Mouse (Mus musculus): ENCODE data around the gene Defb28. TPM values are rescaled to one million over a fixed set of nuclear protein-coding genes. Genes with fewer than 3 reads are reported as not detected.

Gene Defb28
- not detected for polyA plus RNA-seq (2012; fragmentation: generic; extraction: Trizol)

GRCm38 (mm10) chr2:152517981-152518380 lies at the start of gene Defb28:
TSS of gene Defb28 (plus strand) at chr2:152518255.
- H3ac ChIP-seq (ENCODE audit: control insufficient read depth, insufficient read length) = no peak within 1 kb of the TSS
- H3K4me3 ChIP-seq = no peak within 1 kb of the TSS
- no peaks in the 10 kb centered on the region for H3K36me3 ChIP-seq (ENCODE audit: control insufficient read depth, insufficient read depth)
- H3K27me3 ChIP-seq (ENCODE audit: control insufficient read depth, insufficient read depth, insufficient read length) = no peaks in the 10 kb centered on the region
- no peak within 1 kb of the TSS for H3K4me2 ChIP-seq (ENCODE audit: low read depth)
- no peaks in the 10 kb centered on the region for H3K79me2 ChIP-seq (ENCODE audit: control insufficient read depth, insufficient read depth)
- TF ChIP-seq MAX (IDR thresholded peaks at IDR 0.05; ENCODE audit: low read depth) = no peak
- no peak for TF ChIP-seq CEBPB (IDR thresholded peaks at IDR 0.05; ENCODE audit: insufficient read depth, poor library complexity, severe bottlenecking)
- TF ChIP-seq USF1 (IDR thresholded peaks at IDR 0.05; ENCODE audit: low read depth) = no peak
- no peak for TF ChIP-seq TCF12 (IDR thresholded peaks at IDR 0.05; ENCODE audit: insufficient read depth, poor library complexity, severe bottlenecking)
- no peak for TF ChIP-seq E2F4 (IDR thresholded peaks at IDR 0.05; ENCODE audit: insufficient read depth)
- no peak for TF ChIP-seq POLR2AphosphoS2 (IDR thresholded peaks at IDR 0.05; ENCODE audit: insufficient read length, low read depth)
- no peak for TF ChIP-seq MYOG (IDR thresholded peaks at IDR 0.05; ENCODE audit: control insufficient read depth in 1 of 3, insufficient read depth in 1 of 3, insufficient read length in 2 of 3, low read depth in 2 of 3)
- TF ChIP-seq POLR2A (IDR thresholded peaks at IDR 0.05; ENCODE audit: insufficient read length, low read depth) = no peak
- no peak for TF ChIP-seq MYOD1 (IDR thresholded peaks at IDR 0.05; ENCODE audit: control insufficient read depth in 1 of 3, insufficient read length in 2 of 3, low read depth in 2 of 3)
- TF ChIP-seq TCF3 (IDR thresholded peaks at IDR 0.05; ENCODE audit: insufficient read length, low read depth) = no peak
- no peak for TF ChIP-seq REST (IDR thresholded peaks at IDR 0.05; ENCODE audit: insufficient read depth, insufficient read length)
- no peak for TF ChIP-seq SRF (IDR thresholded peaks at IDR 0.05; ENCODE audit: control insufficient read depth, insufficient read length, low read depth)

DNA sequence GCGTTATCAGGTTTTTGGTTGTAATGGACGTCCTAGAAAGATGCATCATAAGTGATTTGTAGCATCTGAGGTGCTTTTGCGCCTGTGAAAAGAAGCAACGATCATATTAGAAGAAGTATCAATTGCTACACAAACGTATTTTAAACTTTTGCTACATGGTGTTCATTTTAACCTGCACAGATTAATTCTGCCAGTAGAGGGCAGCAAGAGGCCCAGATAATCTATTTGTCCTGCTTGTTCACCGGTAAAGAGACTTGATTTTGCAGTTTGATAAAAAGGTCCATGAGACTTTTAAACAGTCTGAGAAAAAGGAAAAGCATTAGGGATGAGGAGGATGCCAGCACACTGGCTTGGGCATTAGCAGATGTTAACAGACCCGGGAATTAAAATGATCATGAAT lies 47.1 kb upstream of the Defb28 start:
- Histone ChIP-seq H3K4me3 (no peak overlapping the region), H3K27me3 (ENCODE audit: control insufficient read depth, insufficient read depth, insufficient read length) (no peaks in the 10 kb centered on the region), H3K4me2 (ENCODE audit: low read depth) (peak overlapping the region; percentile 60), H3K36me3 (ENCODE audit: control insufficient read depth, insufficient read depth) (no peaks in the 10 kb centered on the region), H3K79me2 (ENCODE audit: control insufficient read depth, insufficient read depth) (no peaks in the 10 kb centered on the region), H3ac (ENCODE audit: control insufficient read depth, insufficient read length) (no peak overlapping the region)
- TF ChIP-seq MAX (IDR thresholded peaks at IDR 0.05; ENCODE audit: low read depth) (no peak), POLR2A (IDR thresholded peaks at IDR 0.05; ENCODE audit: insufficient read length, low read depth) (no peak), SRF (IDR thresholded peaks at IDR 0.05; ENCODE audit: control insufficient read depth, insufficient read length, low read depth) (no peak), POLR2AphosphoS2 (IDR thresholded peaks at IDR 0.05; ENCODE audit: insufficient read length, low read depth) (no peak), USF1 (IDR thresholded peaks at IDR 0.05; ENCODE audit: low read depth) (no peak), CEBPB (IDR thresholded peaks at IDR 0.05; ENCODE audit: insufficient read depth, poor library complexity, severe bottlenecking) (no peak), TCF12 (IDR thresholded peaks at IDR 0.05; ENCODE audit: insufficient read depth, poor library complexity, severe bottlenecking) (no peak), MYOD1 (IDR thresholded peaks at IDR 0.05; ENCODE audit: control insufficient read depth in 1 of 3, insufficient read length in 2 of 3, low read depth in 2 of 3) (no peak), REST (IDR thresholded peaks at IDR 0.05; ENCODE audit: insufficient read depth, insufficient read length) (no peak)

GRCm38 (mm10) chr2:152472434-152472833 lies 45.6 kb upstream of the Defb28 start:
- Histone ChIP-seq H3ac (ENCODE audit: control insufficient read depth, insufficient read length) (no peak overlapping the region), H3K79me2 (ENCODE audit: control insufficient read depth, insufficient read depth) (no peaks in the 10 kb centered on the region), H3K27me3 (ENCODE audit: control insufficient read depth, insufficient read depth, insufficient read length) (no peaks in the 10 kb centered on the region), H3K36me3 (ENCODE audit: control insufficient read depth, insufficient read depth) (no peaks in the 10 kb centered on the region), H3K4me3 (no peak overlapping the region), H3K4me2 (ENCODE audit: low read depth) (no peak overlapping the region)
- no peak for TF ChIP-seq REST (IDR thresholded peaks at IDR 0.05; ENCODE audit: insufficient read depth, insufficient read length)
- no peak for TF ChIP-seq POLR2AphosphoS2 (IDR thresholded peaks at IDR 0.05; ENCODE audit: insufficient read length, low read depth)
- TF ChIP-seq POLR2A (IDR thresholded peaks at IDR 0.05; ENCODE audit: insufficient read length, low read depth) = no peak
- TF ChIP-seq MAX (IDR thresholded peaks at IDR 0.05; ENCODE audit: low read depth) = no peak
- TF ChIP-seq CEBPB (IDR thresholded peaks at IDR 0.05; ENCODE audit: insufficient read depth, poor library complexity, severe bottlenecking) = no peak
- TF ChIP-seq MYOD1 (IDR thresholded peaks at IDR 0.05; ENCODE audit: control insufficient read depth in 1 of 3, insufficient read length in 2 of 3, low read depth in 2 of 3) = no peak
- TF ChIP-seq MYOG (IDR thresholded peaks at IDR 0.05; ENCODE audit: control insufficient read depth in 1 of 3, insufficient read depth in 1 of 3, insufficient read length in 2 of 3, low read depth in 2 of 3) = no peak
- TF ChIP-seq TCF3 (IDR thresholded peaks at IDR 0.05; ENCODE audit: insufficient read length, low read depth) = no peak
- no peak for TF ChIP-seq E2F4 (IDR thresholded peaks at IDR 0.05; ENCODE audit: insufficient read depth)
- no peak for TF ChIP-seq SRF (IDR thresholded peaks at IDR 0.05; ENCODE audit: control insufficient read depth, insufficient read length, low read depth)
- TF ChIP-seq TCF12 (IDR thresholded peaks at IDR 0.05; ENCODE audit: insufficient read depth, poor library complexity, severe bottlenecking) = no peak
- no peak for TF ChIP-seq USF1 (IDR thresholded peaks at IDR 0.05; ENCODE audit: low read depth)

GRCm38 (mm10) chr2:152476763-152477162 lies 41.3 kb upstream of the Defb28 start, which contains the start of gene Defb20:
TSS of gene Defb20 (plus strand) at chr2:152477063.
- H3K27me3 ChIP-seq (ENCODE audit: control insufficient read depth, insufficient read depth, insufficient read length) = no peaks in the 10 kb centered on the region
- H3K4me2 ChIP-seq (ENCODE audit: low read depth) = no peak within 1 kb of the TSS
- H3K79me2 ChIP-seq (ENCODE audit: control insufficient read depth, insufficient read depth) = no peaks in the 10 kb centered on the region
- H3K36me3 ChIP-seq (ENCODE audit: control insufficient read depth, insufficient read depth) = no peaks in the 10 kb centered on the region
- H3K4me3 ChIP-seq = no peak within 1 kb of the TSS
- H3ac ChIP-seq (ENCODE audit: control insufficient read depth, insufficient read length) = no peak within 1 kb of the TSS
- TF ChIP-seq MYOD1 (IDR thresholded peaks at IDR 0.05; ENCODE audit: control insufficient read depth in 1 of 3, insufficient read length in 2 of 3, low read depth in 2 of 3) = no peak
- TF ChIP-seq CEBPB (IDR thresholded peaks at IDR 0.05; ENCODE audit: insufficient read depth, poor library complexity, severe bottlenecking) = no peak
- no peak for TF ChIP-seq TCF3 (IDR thresholded peaks at IDR 0.05; ENCODE audit: insufficient read length, low read depth)
- no peak for TF ChIP-seq REST (IDR thresholded peaks at IDR 0.05; ENCODE audit: insufficient read depth, insufficient read length)
- no peak for TF ChIP-seq SRF (IDR thresholded peaks at IDR 0.05; ENCODE audit: control insufficient read depth, insufficient read length, low read depth)
- TF ChIP-seq POLR2AphosphoS2 (IDR thresholded peaks at IDR 0.05; ENCODE audit: insufficient read length, low read depth) = no peak
- no peak for TF ChIP-seq MAX (IDR thresholded peaks at IDR 0.05; ENCODE audit: low read depth)

DNA sequence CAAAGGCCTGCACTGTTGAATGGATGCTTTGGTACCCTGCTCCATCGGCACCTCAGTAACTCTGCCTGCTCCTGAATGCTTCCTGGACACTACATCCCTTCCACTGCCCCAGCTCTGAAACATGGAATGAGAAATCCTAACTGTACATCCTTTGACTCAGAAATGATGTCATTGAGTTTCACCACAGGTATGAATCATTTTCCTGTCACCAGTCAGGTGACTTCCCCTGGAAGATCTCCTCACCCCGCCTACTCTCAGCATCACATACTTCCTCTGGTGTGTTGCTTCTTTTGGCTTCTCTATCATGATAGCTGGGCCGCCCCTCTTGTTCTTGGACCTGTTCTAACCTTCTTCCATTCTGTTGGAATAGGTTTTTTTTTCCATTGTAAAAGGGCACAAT lies 37.2 kb upstream of the Defb28 start:
- Histone ChIP-seq H3K4me3 (no peak overlapping the region), H3K4me2 (ENCODE audit: low read depth) (no peak overlapping the region), H3K79me2 (ENCODE audit: control insufficient read depth, insufficient read depth) (no peaks in the 10 kb centered on the region), H3K27me3 (ENCODE audit: control insufficient read depth, insufficient read depth, insufficient read length) (no peaks in the 10 kb centered on the region), H3ac (ENCODE audit: control insufficient read depth, insufficient read length) (no peak overlapping the region), H3K36me3 (ENCODE audit: control insufficient read depth, insufficient read depth) (no peaks in the 10 kb centered on the region)
- TF ChIP-seq MAX (IDR thresholded peaks at IDR 0.05; ENCODE audit: low read depth) (no peak), USF1 (IDR thresholded peaks at IDR 0.05; ENCODE audit: low read depth) (peak; percentile 44)

Data from myocyte (in vitro differentiated cells).